Mouse (Mus musculus) cortical plate, adult 2 months (tissue): Measurements from ENCODE around the gene Jazf1.

Source experiments
- CTCF ChIP-seq: fragments of 200-500 bp; IDR thresholded peaks from 2 replicates; pipeline ENCODE4 v1.5.1; 2011; ENCODE audit warnings: mild to moderate bottlenecking, control low read depth, low read length; ENCODE audit not compliant: insufficient read depth; ENCODE audit errors: extremely low read depth
- POLR2A ChIP-seq: fragments of 200-500 bp; IDR thresholded peaks from 2 replicates; pipeline ENCODE4 v1.6.1; 2011; ENCODE audit warnings: mild to moderate bottlenecking, low read length, control low read depth; ENCODE audit not compliant: insufficient read depth; ENCODE audit errors: extremely low read depth

DNA sequence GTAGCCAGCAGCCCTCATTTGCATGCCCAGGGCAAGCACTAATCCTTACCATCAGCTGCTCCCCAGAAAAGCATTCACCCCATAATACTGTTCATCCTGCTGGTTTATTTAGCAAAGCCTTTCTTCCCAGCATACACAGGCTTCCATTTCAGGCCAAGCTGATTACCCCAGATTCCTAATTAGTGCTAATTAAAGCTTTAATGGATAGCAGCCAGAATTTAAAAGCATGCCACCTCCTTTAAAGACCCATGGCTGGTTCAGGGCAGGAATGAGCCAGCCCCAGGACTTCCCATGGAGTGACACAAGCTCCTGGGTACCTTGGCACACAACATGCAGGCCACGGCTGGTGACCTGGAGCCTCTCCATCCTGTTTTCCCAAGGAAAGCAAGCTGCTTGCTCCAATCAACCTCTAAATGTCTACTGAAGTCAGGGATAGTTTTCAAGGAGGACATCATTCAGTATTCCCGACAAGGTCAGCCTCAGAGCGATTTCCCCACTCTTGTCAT lies 243.4 kb downstream of the Jazf1 start:
- TF ChIP-seq CTCF (no peak), POLR2A (no peak)
